Mouse (Mus musculus) forebrain, postnatal 0 days (tissue): Measurements from ENCODE around the gene Neurl1a. TPM values are rescaled to one million over a fixed set of nuclear protein-coding genes. Genes with fewer than 3 reads are reported as not detected.

Experiments used
- ATAC-seq: fragments of 200-750 bp; cut with Nextera tagmentation; 2 replicates; pipeline ENCODE4 v1.8.0; 2017; ENCODE audit warnings: mild to moderate bottlenecking, moderate library complexity
- DNase-seq: peaks from one replicate; pipeline ENCODE4 v3.0.0-alpha.2; 2015
- H3K27ac ChIP-seq: fragments of 300-500 bp; sonication (generic); 2 replicates; pipeline ENCODE4 v1.5.1; 2014; ENCODE audit warnings: low read depth, mild to moderate bottlenecking, antibody characterized with exemption, low read length, moderate library complexity, mixed read lengths
- H3K27me3 ChIP-seq: fragments of 300-500 bp; sonication (generic); 2 replicates; pipeline ENCODE4 v1.6.1; 2014; ENCODE audit warnings: mild to moderate bottlenecking, low read length, mixed read lengths; ENCODE audit not compliant: insufficient read depth
- H3K36me3 ChIP-seq: fragments of 300-500 bp; sonication (generic); 2 replicates; pipeline ENCODE4 v1.6.1; 2014; ENCODE audit warnings: mild to moderate bottlenecking, moderate library complexity; ENCODE audit not compliant: insufficient read depth
- H3K4me1 ChIP-seq: fragments of 300-500 bp; sonication (generic); 2 replicates; pipeline ENCODE4 v1.6.1; 2014; ENCODE audit warnings: antibody characterized with exemption; ENCODE audit not compliant: insufficient read depth
- H3K4me2 ChIP-seq: fragments of 300-500 bp; sonication (generic); 2 replicates; pipeline ENCODE4 v1.6.1; 2014; ENCODE audit warnings: low read depth, mild to moderate bottlenecking, moderate library complexity
- H3K4me3 ChIP-seq: fragments of 300-500 bp; sonication (generic); 2 replicates; pipeline ENCODE4 v1.5.1; 2014; ENCODE audit warnings: low read depth, low read length, mixed read lengths
- H3K9ac ChIP-seq: fragments of 300-500 bp; sonication (generic); 2 replicates; pipeline ENCODE4 v1.6.1; 2014; ENCODE audit warnings: mild to moderate bottlenecking
- H3K9me3 ChIP-seq: fragments of 300-500 bp; sonication (generic); 2 replicates; pipeline ENCODE4 v1.6.1; 2016; ENCODE audit warnings: low read length
- CTCF ChIP-seq: sonication (generic); IDR thresholded peaks from 2 replicates; pipeline ENCODE4 v1.5.1; 2016; ENCODE audit warnings: antibody characterized with exemption, control low read depth, low read depth
- WGBS: fragments of 180-500 bp; shearing (Covaris S2); extraction: QIAGEN DNeasy Blood & Tissue Kit; methylation state at CpG from one replicate; pipeline ENCODE4 v1.1.7; 2014; 5-methylcytosine and 5-hydroxymethylcytosine counted together
- polyA plus RNA-seq: library from polyadenylated mRNA; unstranded; fragments of >200 nt; fragmentation: Nextera tagmentation; extraction: Ambion mirVana; gene quantifications from 2 replicates; pipeline ENCODE4 v1.2.1, GENCODE M21; 2015
- total RNA-seq: library from RNA; depleted of rRNA; stranded (reverse); fragments of >200 nt; gene quantifications from 2 replicates; pipeline ENCODE4 v1.2.3, GENCODE M21; 2014

The Neurl1a gene
- total and polyA plus RNA-seq, 2 experiments from 2014 or later, result 15.7 to 52.1 TPM

DNA sequence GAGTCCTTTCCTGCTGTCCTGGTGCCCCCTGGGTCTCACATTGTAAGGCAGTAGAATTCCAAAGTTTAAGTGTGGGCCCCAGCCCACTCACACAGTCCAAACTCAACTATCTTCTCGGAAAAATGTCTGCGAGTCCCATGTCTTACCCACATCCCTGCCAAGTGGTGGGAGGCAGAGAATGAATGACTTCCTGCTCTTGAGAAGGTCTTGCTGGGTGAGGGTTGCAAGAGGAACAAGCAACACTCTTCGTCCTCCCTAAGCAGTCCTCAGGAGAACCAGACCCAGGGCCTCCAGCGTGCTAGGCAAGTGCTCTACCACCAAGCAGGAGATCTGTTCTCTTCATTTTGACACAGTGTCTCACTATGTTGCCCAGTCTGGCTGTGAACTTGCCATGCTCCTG is 63.6 kb downstream of the Neurl1a start:
- WGBS, result 91% methylated on average over 4 of the region's 4 CpGs
- TF ChIP-seq CTCF, result no peak

DNA sequence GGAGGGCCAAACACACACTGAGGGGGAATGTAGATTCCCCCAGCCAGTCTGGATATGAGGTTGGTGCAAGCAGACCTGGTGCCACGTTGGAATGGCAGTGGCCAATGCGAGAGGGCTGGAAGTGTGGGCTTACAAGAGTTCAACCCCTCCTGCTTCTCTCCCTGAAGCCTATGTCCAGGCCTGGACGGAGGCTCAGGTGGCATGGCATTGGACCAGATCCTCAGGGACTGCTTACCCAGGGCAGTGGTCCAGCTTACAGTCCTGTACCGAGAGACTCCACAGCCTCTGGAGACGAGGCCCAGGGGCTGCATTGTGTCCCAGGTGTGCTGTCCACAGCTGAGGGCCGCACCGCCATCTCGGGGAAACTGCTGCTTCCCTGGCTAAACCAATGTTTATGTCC is 66.9 kb downstream of the Neurl1a start:
- Histone ChIP-seq H3K9me3 (no peaks in the 10 kb centered on the region), H3K27ac (no peak overlapping the region), H3K4me2 (no peak overlapping the region), H3K9ac (no peak overlapping the region), H3K4me1 (no peaks in the 10 kb centered on the region), H3K36me3 (no peaks in the 10 kb centered on the region), H3K4me3 (no peak overlapping the region), H3K27me3 (no peaks in the 10 kb centered on the region)
- TF ChIP-seq CTCF, result no peak
- WGBS, result 78% methylated on average over 8 of the region's 8 CpGs
- no peak for ATAC-seq
- no peak for DNase-seq

More for the DNA sequence above, 63.6 kb downstream of the Neurl1a start:
- H3K9me3 ChIP-seq, result no peaks in the 10 kb centered on the region
- H3K4me3 ChIP-seq, result no peak overlapping the region
- no peaks in the 10 kb centered on the region for H3K36me3 ChIP-seq
- no peak overlapping the region for H3K9ac ChIP-seq
- H3K4me1 ChIP-seq, result no peaks in the 10 kb centered on the region
- no peak overlapping the region for H3K27ac ChIP-seq
- no peak overlapping the region for H3K4me2 ChIP-seq
- ATAC-seq (no peak), DNase-seq (no peak)
- no peaks in the 10 kb centered on the region for H3K27me3 ChIP-seq

DNA sequence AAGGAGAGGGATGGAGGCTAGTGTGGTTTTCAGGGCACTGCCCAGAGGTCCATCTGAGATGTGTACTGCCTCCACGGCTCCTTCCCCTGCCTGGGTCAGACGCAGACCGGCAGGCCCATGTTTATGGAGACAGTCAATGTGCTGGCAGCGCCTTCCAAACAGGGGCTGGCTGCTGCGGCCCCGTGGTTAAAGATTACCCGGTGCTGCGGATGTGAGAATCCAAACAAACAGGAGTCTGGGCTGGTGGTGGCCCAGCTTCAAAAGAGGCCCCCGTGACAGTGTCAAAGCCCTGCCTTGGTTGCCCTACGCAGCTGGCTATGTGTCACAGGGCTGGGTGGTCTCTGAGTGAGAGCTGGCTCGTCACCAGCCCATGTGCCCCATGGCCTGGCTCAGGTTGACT is 69.2 kb downstream of the Neurl1a start:
- WGBS, result 72% methylated on average over 11 of the region's 11 CpGs
- DNase-seq (no peak), ATAC-seq (no peak)
- Histone ChIP-seq H3K27ac (no peak overlapping the region), H3K9me3 (no peaks in the 10 kb centered on the region), H3K4me1 (no peaks in the 10 kb centered on the region), H3K9ac (no peak overlapping the region), H3K4me3 (no peak overlapping the region), H3K27me3 (peaks cover 12% of the 10 kb centered on the region), H3K36me3 (no peaks in the 10 kb centered on the region), H3K4me2 (no peak overlapping the region)
- TF ChIP-seq CTCF, result no peak

DNA sequence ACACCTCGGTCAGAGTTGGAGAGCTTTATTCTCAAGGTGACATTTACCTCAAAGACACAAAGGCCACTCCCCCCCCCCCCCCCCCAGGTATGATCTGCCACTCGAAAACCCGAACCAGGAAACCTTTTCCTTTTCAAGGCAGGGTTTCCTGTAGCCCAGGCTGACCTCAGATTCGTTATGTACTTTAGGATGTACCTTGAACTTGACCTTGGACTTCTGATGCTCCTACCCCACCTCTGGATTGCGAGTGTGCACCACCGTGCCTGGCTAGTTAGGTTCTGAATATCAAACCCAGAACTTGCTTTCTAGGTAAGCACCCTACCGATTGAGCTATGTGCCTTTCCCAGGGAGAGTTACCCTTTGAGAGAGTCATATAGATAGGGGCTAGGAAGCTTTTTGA is 69.7 kb downstream of the Neurl1a start:
- no peaks in the 10 kb centered on the region for H3K9me3 ChIP-seq
- no peaks in the 10 kb centered on the region for H3K36me3 ChIP-seq
- DNase-seq (no peak), ATAC-seq (no peak)
- WGBS, result 88% methylated on average over 7 of the region's 7 CpGs
- H3K27me3 ChIP-seq, result peaks cover 17% of the 10 kb centered on the region
- TF ChIP-seq CTCF, result no peak
- H3K4me2 ChIP-seq, result no peak overlapping the region
- H3K4me3 ChIP-seq, result no peak overlapping the region
- no peak overlapping the region for H3K9ac ChIP-seq
- H3K4me1 ChIP-seq, result no peaks in the 10 kb centered on the region
- H3K27ac ChIP-seq, result no peak overlapping the region

DNA sequence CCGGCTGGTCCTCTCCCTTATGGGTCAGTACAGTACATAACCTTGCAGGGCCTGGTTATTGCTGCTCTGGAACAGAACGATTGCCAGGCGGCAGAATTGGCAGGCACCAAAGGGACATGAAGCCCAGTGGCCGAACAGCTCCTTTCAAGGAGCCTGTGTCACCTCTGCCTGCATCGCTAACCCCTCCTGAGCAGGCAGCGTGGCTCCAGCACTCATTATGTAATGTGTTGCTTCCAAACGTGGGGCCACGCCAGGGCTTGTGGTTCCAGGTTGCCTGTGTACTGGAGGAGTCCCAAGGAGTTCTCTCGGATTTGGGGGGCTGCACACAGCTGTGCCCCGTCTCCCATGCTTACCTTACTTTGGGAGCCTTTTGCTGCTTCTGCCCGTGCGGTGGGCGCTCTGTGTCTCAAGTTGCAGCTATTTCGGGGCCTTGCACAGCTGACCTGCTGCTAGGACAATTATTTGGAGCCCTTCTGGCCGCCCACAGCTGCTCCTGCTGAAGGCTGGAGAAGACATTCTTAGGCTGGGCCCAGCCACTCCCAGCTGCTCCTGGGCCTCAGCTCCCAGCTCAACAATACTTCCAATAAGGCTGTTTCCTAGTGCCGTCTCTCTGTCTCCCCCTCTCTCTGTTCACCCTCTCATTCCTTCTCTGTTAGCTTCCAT is 70.4 kb downstream of the Neurl1a start:
- no peaks in the 10 kb centered on the region for H3K36me3 ChIP-seq
- H3K27ac ChIP-seq, result no peak overlapping the region
- DNase-seq, result no peak
- no peak overlapping the region for H3K9ac ChIP-seq
- no peak for TF ChIP-seq CTCF
- 69% methylated on average over 16 of the region's 16 CpGs for WGBS
- H3K27me3 ChIP-seq, result peaks cover 24% of the 10 kb centered on the region
- H3K4me1 ChIP-seq, result no peaks in the 10 kb centered on the region
- H3K4me2 ChIP-seq, result no peak overlapping the region
- H3K4me3 ChIP-seq, result no peak overlapping the region
- no peaks in the 10 kb centered on the region for H3K9me3 ChIP-seq
- ATAC-seq, result no peak

DNA sequence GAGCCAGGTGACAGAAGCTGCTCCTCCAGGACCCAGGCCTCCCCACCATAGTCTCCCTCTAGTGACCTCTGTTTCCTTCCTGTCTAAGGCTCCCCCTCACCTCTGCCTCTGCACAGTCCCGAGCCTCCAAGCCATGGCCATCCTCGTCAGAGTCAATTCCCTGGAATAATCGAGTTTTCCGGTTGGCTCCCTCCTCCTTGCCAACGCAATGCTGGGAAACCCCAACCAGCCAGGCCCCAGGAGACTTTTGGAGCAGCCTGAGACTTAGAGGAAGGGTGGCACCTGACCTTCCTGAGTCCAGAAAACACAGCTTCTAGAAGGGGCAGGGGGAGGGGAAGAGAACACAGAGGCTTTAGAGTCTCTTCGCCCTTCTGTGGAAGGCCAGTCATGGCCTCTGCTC is 72.3 kb downstream of the Neurl1a start:
- no peak for DNase-seq
- WGBS, result 30% methylated on average over 6 of the region's 6 CpGs

DNA sequence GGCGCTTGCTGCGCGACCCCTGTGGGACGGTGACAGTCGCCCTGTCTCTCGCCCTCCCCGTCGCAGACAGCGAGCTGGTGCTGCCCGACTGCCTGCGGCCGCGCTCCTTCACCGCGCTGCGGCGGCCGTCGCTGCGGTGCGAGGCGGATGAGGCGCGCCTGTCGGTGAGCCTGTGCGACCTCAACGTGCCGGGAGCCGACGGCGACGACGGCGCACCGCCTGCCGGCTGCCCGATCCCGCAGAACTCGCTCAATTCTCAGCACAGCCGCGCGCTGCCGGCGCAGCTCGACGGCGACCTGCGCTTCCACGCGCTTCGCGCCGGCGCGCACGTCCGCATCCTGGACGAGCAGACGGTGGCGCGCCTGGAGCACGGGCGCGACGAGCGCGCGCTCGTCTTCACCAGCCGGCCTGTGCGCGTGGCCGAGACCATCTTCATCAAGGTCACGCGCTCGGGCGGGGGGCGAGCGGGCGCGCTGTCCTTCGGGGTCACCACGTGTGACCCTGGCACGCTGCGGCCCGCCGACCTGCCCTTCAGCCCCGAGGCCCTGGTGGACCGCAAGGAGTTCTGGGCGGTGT is 74.5 kb downstream of the Neurl1a start:
- Histone ChIP-seq H3K27me3 (peaks cover 27% of the 10 kb centered on the region), H3K9ac (no peak overlapping the region; the same call in 1 of the 2 replicates), H3K4me1 (no peaks in the 10 kb centered on the region), H3K27ac (no peak overlapping the region), H3K36me3 (no peaks in the 10 kb centered on the region), H3K9me3 (no peaks in the 10 kb centered on the region), H3K4me3 (peak overlapping the region; percentile 31), H3K4me2 (peak overlapping the region; percentile 44)
- WGBS, result 4% methylated on average over 89 of the region's 90 CpGs
- peak; percentile 70 for DNase-seq
- ATAC-seq, result peak; percentile 81
- peak; percentile 39 for TF ChIP-seq CTCF

More for the DNA sequence above, 72.3 kb downstream of the Neurl1a start:
- Histone ChIP-seq H3K9ac (no peak overlapping the region), H3K4me2 (no peak overlapping the region), H3K27ac (no peak overlapping the region), H3K9me3 (no peaks in the 10 kb centered on the region), H3K27me3 (peaks cover 27% of the 10 kb centered on the region), H3K36me3 (no peaks in the 10 kb centered on the region), H3K4me3 (no peak overlapping the region), H3K4me1 (no peaks in the 10 kb centered on the region)
- TF ChIP-seq CTCF, result no peak
- no peak for ATAC-seq
